Mouse (Mus musculus): Measurements from ENCODE around the gene C130032M10Rik.

Gene C130032M10Rik

DNA sequence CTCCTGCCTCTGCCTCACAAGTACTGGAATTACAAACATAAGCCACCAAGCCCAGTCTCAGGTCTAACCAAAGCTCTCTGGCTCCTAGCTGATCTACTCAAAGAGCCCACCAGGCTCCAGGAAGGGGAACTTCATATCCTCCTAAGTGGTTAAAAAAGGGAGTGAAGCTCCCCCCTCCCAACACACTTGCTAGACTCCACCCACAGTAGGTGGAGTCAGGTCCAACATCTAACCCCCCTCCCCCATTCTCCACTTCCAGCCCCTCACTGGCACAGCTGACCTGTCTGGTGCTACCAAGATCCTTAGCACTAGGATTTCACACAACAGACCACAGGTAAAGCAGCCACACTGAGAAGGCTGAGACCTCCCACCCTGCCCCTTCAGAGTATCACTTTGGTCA lies 38.3 kb downstream of the C130032M10Rik start:
- peak; percentile 34 for DNase-seq

DNA sequence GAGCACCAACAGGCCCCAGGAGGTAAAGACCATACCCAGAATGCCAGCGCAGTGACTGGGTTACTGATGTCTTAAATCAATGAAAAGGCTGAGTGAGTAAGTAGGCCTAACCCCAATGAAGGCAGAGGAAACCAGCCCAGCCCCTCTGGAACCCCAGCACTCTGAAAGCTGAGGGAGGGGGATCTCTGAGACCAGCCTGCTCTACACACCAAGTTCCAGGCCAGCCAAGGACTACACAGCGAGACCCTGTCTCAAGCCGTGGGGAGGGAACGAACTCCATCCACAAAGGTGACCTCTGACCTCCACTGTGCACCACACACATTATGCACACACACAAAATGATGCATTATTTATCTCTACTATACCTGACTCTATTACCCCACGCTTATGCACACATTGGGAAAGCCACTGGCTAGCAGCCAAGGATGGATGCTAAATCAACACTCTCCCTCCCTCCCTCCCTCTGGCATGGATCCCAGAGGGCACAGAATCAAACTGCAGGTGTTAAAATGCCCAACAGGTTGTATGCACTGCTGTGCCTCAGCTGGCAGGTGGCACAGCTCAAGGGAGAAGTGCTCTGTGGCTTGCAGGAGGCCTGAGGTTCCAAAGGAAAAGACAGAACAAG lies 39.0 kb downstream of the C130032M10Rik start:
- DNase-seq: peak; percentile 70

GRCm38 (mm10) chr9:114556276-114556855 lies 40.9 kb downstream of the C130032M10Rik start:
- no peak for DNase-seq

DNA sequence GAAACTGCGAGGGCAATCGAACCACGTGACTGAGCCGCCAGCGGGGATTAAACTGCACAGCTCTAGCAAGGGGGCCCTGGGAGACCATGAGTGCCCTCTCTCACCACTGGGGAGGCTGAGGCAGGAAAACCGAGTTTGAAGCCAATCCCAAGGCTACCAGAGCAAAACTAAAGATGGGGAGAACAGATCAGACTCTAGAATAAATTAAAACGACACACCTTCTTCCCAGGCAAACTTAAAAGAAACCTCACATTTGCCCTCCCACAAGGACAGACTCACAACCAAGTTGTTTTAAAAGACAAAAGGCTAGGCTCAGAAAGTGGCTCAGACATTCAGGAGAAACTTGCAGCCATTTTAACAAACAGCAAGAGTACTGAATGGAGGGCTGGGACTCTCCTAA lies 41.6 kb downstream of the C130032M10Rik start:
- DNase-seq: no peak

GRCm38 (mm10) chr9:114560141-114560540 lies 44.6 kb downstream of the C130032M10Rik start:
- DNase-seq: no peak

DNA sequence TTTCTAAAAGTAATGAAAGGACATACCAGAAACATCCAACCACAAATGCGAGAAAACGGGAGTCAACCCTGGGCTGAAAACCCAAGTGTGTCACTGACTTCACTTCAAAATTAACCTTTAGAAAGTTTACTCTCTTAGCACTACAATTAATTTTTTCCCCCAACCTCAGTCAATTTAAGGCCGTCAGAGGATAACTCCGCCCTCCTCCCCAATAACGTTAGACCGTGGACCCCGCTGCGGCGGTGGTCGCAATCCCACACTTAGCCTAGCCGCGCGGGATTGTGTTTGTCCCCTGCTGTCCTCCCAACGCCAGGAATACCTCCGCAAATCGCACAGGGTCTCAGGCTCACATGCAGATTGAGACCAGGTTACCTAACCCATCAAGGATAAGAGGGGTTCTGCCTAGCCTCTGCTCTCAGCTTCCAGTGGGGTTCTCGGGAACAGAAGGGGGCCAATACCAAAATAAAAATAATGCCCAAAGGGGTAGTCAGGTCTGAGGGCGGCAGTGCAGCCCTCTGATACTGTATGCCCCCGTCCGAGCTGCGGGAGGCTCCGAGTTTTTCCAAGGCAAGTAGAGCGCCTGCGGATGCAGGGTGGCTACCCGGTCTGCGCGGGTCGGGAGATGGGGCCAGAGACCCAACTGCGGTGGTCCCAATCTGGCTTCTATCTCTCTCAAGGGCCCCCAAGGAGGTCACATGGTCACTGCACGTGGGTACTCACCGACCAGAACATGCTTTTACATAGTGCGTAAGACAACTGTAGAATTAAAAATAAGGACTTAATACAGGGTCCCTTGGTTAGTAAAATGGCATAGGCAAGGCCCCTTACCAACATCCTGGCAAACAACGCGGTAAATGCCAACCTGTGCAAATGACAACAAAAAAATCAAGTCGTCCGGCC lies 45.5 kb downstream of the C130032M10Rik start:
- peak; percentile 52 for DNase-seq

- no peak for DNase-seq
Observed at GRCm38 (mm10) chr9:114561671-114561971, 46.1 kb downstream of the C130032M10Rik start.

DNA sequence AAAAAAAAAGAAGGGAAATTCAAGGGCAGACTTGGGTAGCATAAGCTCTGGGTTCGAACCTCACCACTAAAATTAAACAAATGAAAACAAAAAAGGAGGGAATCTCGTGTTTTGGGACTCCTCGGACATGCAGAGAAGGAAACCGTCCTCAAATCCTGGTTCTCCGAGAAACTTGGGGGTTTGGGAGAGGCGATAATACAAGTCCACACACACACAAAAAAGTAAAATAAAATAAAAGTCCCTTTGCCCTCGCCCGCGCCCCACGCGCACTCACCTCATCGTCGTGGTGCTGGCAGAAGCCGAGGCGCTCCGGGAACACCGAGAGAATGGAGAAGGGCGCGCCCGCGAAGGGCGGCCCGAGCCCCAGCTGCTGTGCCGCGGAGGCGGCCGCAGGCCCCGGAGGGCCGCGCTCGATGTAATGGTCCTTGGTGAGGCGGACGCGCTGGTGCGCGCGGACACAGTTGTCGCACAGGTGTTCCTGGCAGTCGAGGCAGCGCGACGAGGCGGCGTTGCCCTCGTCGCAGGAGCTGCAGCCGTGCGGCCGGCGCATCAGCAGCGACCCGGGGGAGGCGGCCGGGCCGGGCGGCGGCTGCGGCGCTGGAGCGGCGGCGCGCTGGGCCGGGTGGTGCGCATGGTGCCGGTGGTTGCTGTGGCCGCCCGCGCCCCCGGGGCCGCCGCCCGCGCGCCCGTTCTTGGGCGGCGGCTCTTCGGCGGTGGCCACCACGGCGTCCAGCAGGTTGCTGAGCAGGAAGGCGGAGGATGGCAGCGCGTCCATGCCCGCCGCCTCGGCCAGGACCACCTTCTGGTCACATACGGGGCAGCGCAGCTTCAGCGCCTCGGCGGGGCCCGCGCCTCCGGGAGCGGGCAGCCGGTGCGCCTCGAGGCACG lies 46.8 kb downstream of the C130032M10Rik start:
- peak; percentile 49 for DNase-seq

- peak; percentile 78 for DNase-seq
Observed at GRCm38 (mm10) chr9:114562919-114563751, 47.6 kb downstream of the C130032M10Rik start.

- DNase-seq: peak; percentile 72
Observed at GRCm38 (mm10) chr9:114563761-114564606, 48.5 kb downstream of the C130032M10Rik start, which contains the start of gene Trim71. Trim71 (minus strand) TSS chr9:114564369.

DNA sequence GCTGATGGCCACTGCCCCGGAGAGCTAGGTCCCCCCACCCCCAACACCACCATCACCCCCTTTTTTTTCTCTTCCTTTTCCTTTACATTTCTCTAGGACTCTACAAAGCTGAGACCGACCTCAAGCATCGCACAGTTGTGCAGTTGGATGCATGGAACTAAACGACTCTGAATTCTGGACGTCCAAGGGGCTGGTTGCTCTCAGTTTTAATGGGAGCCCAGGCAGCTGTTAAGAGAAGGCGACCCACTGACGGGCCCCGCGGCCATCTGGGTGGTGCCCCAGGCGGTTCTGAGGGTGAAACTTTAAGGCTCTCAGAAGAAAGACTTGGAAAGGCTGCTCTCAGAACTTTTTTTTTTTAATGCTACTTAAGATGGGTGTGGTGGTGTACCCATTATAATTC lies 49.2 kb downstream of the C130032M10Rik start:
- DNase-seq: peak; percentile 34
